Mouse (Mus musculus) ES-Bruce4 (cell line): ENCODE measurements around the gene Rlim.

Source experiments
- CTCF ChIP-seq: IDR thresholded peaks from one replicate; pipeline ENCODE4 v1.8.1; 2011; ENCODE audit warnings: low read depth, low read length
- POLR2A ChIP-seq: IDR thresholded peaks from one replicate; pipeline ENCODE4 v1.8.1; 2011; ENCODE audit warnings: low read length; ENCODE audit not compliant: insufficient read depth

DNA sequence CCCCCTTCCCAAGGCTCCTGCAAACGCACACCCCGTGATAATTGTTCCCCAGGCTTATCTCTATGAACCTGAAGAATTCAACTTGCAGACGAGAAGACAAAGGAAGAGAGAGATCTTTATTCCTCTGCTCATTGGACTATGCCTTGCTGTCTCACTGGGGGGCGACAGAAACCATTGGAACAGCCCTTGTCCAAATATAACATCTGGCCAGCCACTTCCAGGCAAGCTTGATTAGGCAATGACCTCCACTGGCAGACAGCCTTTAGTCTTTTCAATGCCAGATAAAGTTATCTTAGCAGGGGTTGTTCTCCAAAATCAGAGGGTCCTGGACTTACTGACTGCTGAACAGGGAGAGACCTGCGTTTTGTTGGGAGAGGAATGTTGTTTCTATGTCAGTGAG, 62.1 kb downstream of the Rlim start:
- TF ChIP-seq CTCF, result peak; percentile 15
- TF ChIP-seq POLR2A, result no peak
